Mouse (Mus musculus) limb, embryonic 14.5 days (tissue): ENCODE results near the gene Erc1. TPM values are rescaled to one million over a fixed set of nuclear protein-coding genes. Genes with fewer than 3 reads are reported as not detected.
A peak's percentile ranks its signal among the peaks of the same experiment; 100 is the strongest.

Experiments
- ATAC-seq: fragments of 200-750 bp; cut with Nextera tagmentation; 2 replicates; pipeline ENCODE4 v1.8.0; 2017; ENCODE audit warnings: low read depth, moderate number of reproducible peaks, moderate TSS enrichment; ENCODE audit not compliant: low FRiP score
- DNase-seq: peaks from one replicate; pipeline ENCODE4 v3.0.0-alpha.2; 2015; ENCODE audit warnings: low spot score
- H3K27ac ChIP-seq: fragments of 300-500 bp; sonication (generic); replicated peaks from 2 replicates; pipeline ENCODE4 v1.5.1; 2014; ENCODE audit warnings: low read depth, mild to moderate bottlenecking, low read length, moderate library complexity, mixed read lengths
- H3K27me3 ChIP-seq: fragments of 300-500 bp; sonication (generic); 2 replicates; pipeline ENCODE4 v1.6.1; 2014; ENCODE audit warnings: low read length, mixed read lengths; ENCODE audit not compliant: control insufficient read depth, insufficient read depth
- H3K36me3 ChIP-seq: fragments of 300-500 bp; sonication (generic); 2 replicates; pipeline ENCODE4 v1.6.1; 2014; ENCODE audit warnings: mild to moderate bottlenecking, low read length, moderate library complexity, mixed read lengths; ENCODE audit not compliant: control insufficient read depth, insufficient read depth
- H3K4me1 ChIP-seq: fragments of 300-500 bp; sonication (generic); 2 replicates; pipeline ENCODE4 v1.6.1; 2014; ENCODE audit warnings: antibody characterized with exemption, low read length, mixed read lengths; ENCODE audit not compliant: control insufficient read depth, insufficient read depth
- H3K4me2 ChIP-seq: fragments of 300-500 bp; sonication (generic); replicated peaks from 2 replicates; pipeline ENCODE4 v1.6.1; 2014; ENCODE audit warnings: low read depth, mild to moderate bottlenecking, low read length, moderate library complexity; ENCODE audit not compliant: severe bottlenecking
- H3K4me3 ChIP-seq: fragments of 300-500 bp; sonication (generic); replicated peaks from 2 replicates; pipeline ENCODE4 v1.5.1; 2014; ENCODE audit warnings: low read length
- H3K9ac ChIP-seq: fragments of 300-500 bp; sonication (generic); 2 replicates; pipeline ENCODE4 v1.6.1; 2014; ENCODE audit warnings: mild to moderate bottlenecking, low read depth, low read length, moderate library complexity; ENCODE audit not compliant: severe bottlenecking
- H3K9me3 ChIP-seq: fragments of 300-500 bp; sonication (generic); 2 replicates; pipeline ENCODE4 v1.6.1; 2016; ENCODE audit warnings: low read length; ENCODE audit not compliant: control insufficient read depth
- POLR2A ChIP-seq: fragments of 200-500 bp; IDR thresholded peaks from 2 replicates; pipeline ENCODE4 v1.8.0; 2012; ENCODE audit warnings: inconsistent platforms, mild to moderate bottlenecking, moderate library complexity, borderline replicate concordance; ENCODE audit not compliant: insufficient read depth, insufficient read length; ENCODE audit errors: extremely low read depth
- WGBS: fragments of 180-500 bp; shearing (Covaris S2); extraction: QIAGEN DNeasy Blood & Tissue Kit; methylation state at CpG from one replicate; pipeline ENCODE4 v1.1.7; 2014; 5-methylcytosine and 5-hydroxymethylcytosine counted together
- polyA plus RNA-seq, 2 experiments: library from polyadenylated mRNA; depleted of rRNA in 1 of 2; stranded (reverse) in 1 of 2; unstranded in 1 of 2; fragments of >200 nt; fragmentation: Nextera tagmentation in 1 of 2; extraction: Ambion mirVana in 1 of 2; gene quantifications; 2 replicates each; pipeline versions ENCODE4 v1.2.1 to v1.2.3; 2012 to 2014

Gene Erc1
- polyA plus RNA-seq, 2 experiments: 19.1 to 29.3 TPM

- 0 out of 2 replicates have a peak, but pooled peaks have one; percentile 3 for ATAC-seq
- peaks cover 14% of the 10 kb centered on the region for H3K4me1 ChIP-seq
These were observed 855 bp upstream of the Erc1 start for GRCm38 (mm10) chr6:119848696-119849347.

GRCm38 (mm10) chr6:119847518-119848033 is 391 bp downstream of the Erc1 start:
- H3K4me1 ChIP-seq: peaks cover 14% of the 10 kb centered on the region
- WGBS: under 1% methylated on average over 23 of the region's 40 CpGs
- H3K4me2 ChIP-seq: peak overlapping the region; percentile 72
- H3K9me3 ChIP-seq: no peaks in the 10 kb centered on the region
- DNase-seq: peak; percentile 55
- peak overlapping the region; percentile 84 for H3K4me3 ChIP-seq
- peak; percentile 38 for ATAC-seq
- peak overlapping the region; percentile 91 for H3K9ac ChIP-seq
- no peak for TF ChIP-seq POLR2A
- peak overlapping the region; percentile 95 for H3K27ac ChIP-seq
- no peaks in the 10 kb centered on the region for H3K36me3 ChIP-seq
- H3K27me3 ChIP-seq: no peaks in the 10 kb centered on the region

More at GRCm38 (mm10) chr6:119848696-119849347, 855 bp upstream of the Erc1 start:
- H3K9ac ChIP-seq: peak overlapping the region; percentile 91
- no peaks in the 10 kb centered on the region for H3K27me3 ChIP-seq
- H3K4me2 ChIP-seq: peak overlapping the region; percentile 75
- H3K27ac ChIP-seq: peak overlapping the region; percentile 95
- no peaks in the 10 kb centered on the region for H3K9me3 ChIP-seq
- 28% methylated on average over 13 of the region's 13 CpGs for WGBS
- H3K36me3 ChIP-seq: no peaks in the 10 kb centered on the region
- no peak for TF ChIP-seq POLR2A
- peak overlapping the region; percentile 84 for H3K4me3 ChIP-seq
- DNase-seq: no peak

GRCm38 (mm10) chr6:119846751-119847517 is 1.0 kb downstream of the Erc1 start:
- Histone ChIP-seq H3K4me1 (peaks cover 14% of the 10 kb centered on the region), H3K4me2 (peak overlapping the region; percentile 72), H3K27me3 (no peaks in the 10 kb centered on the region), H3K9me3 (no peaks in the 10 kb centered on the region), H3K36me3 (no peaks in the 10 kb centered on the region), H3K4me3 (peak overlapping the region; percentile 84), H3K9ac (peak overlapping the region; percentile 91), H3K27ac (peak overlapping the region; percentile 95; the same call in 1 of the 2 replicates)
- DNase-seq (no peak), ATAC-seq (no peak)
- WGBS: 30% methylated on average over 11 of the region's 11 CpGs
- no peak for TF ChIP-seq POLR2A

GRCm38 (mm10) chr6:119829951-119830350 is 18.0 kb downstream of the Erc1 start:
- Histone ChIP-seq H3K4me3 (no peak overlapping the region), H3K27me3 (no peaks in the 10 kb centered on the region), H3K27ac (no peak overlapping the region), H3K9me3 (no peaks in the 10 kb centered on the region), H3K36me3 (peaks cover under 1% of the 10 kb centered on the region; the same call in 1 of the 2 replicates), H3K9ac (no peak overlapping the region), H3K4me2 (no peak overlapping the region), H3K4me1 (no peaks in the 10 kb centered on the region; the same call in 1 of the 2 replicates)
- no peak for TF ChIP-seq POLR2A
- DNase-seq: no peak
- 74% methylated on average over 5 of the region's 5 CpGs for WGBS
- no peak for ATAC-seq

- Histone ChIP-seq H3K4me3 (no peak overlapping the region), H3K9ac (no peak overlapping the region), H3K27ac (no peak overlapping the region), H3K9me3 (no peaks in the 10 kb centered on the region), H3K4me2 (no peak overlapping the region), H3K4me1 (no peaks in the 10 kb centered on the region), H3K27me3 (no peaks in the 10 kb centered on the region), H3K36me3 (peaks cover 18% of the 10 kb centered on the region)
- DNase-seq (no peak), ATAC-seq (no peak)
- WGBS: 86% methylated on average over 1 of the region's 1 CpGs
- TF ChIP-seq POLR2A: no peak
These were observed 19.8 kb downstream of the Erc1 start for GRCm38 (mm10) chr6:119828165-119828564.
